Mouse (Mus musculus) lung, embryonic 16.5 days (tissue): ENCODE measurements at regions not wholly inside any gene's neighbourhood (a gene's known extent, or its start where the extent isn't known, plus 50 kb on each side); places are given as distances from the start of the nearest gene placed in this dataset.

Experiments used
- ATAC-seq: fragments of 200-750 bp; cut with Nextera tagmentation; 2 replicates; pipeline ENCODE4 v1.8.0; 2017; ENCODE audit warnings: low read depth, mild to moderate bottlenecking, moderate library complexity
- H3K27ac ChIP-seq: fragments of 300-500 bp; sonication (generic); 2 replicates; pipeline ENCODE4 v1.5.1; 2014; ENCODE audit warnings: mild to moderate bottlenecking, control low read depth, low read length
- H3K27me3 ChIP-seq: fragments of 300-500 bp; sonication (generic); 2 replicates; pipeline ENCODE4 v1.6.1; 2014; ENCODE audit warnings: low read depth, low read length, mixed read lengths; ENCODE audit not compliant: control insufficient read depth, insufficient read depth
- H3K36me3 ChIP-seq: fragments of 300-500 bp; sonication (generic); 2 replicates; pipeline ENCODE4 v1.6.1; 2014; ENCODE audit warnings: low read length; ENCODE audit not compliant: control insufficient read depth, insufficient read depth
- H3K4me1 ChIP-seq: fragments of 300-500 bp; sonication (generic); replicated peaks from 2 replicates; pipeline ENCODE4 v1.6.1; 2014; ENCODE audit warnings: low read length, mixed read lengths; ENCODE audit not compliant: control insufficient read depth, insufficient read depth
- H3K4me2 ChIP-seq: fragments of 300-500 bp; sonication (generic); 2 replicates; pipeline ENCODE4 v1.6.1; 2014; ENCODE audit warnings: low read depth, low read length, control low read depth
- H3K4me3 ChIP-seq: fragments of 300-500 bp; sonication (generic); 2 replicates; pipeline ENCODE4 v1.5.1; 2014; ENCODE audit warnings: mild to moderate bottlenecking, low read length, control low read depth
- H3K9ac ChIP-seq: fragments of 300-500 bp; sonication (generic); 2 replicates; pipeline ENCODE4 v1.6.1; 2014; ENCODE audit warnings: low read length, control low read depth
- H3K9me3 ChIP-seq: fragments of 300-500 bp; sonication (generic); 2 replicates; pipeline ENCODE4 v1.6.1; 2016; ENCODE audit warnings: low read length; ENCODE audit not compliant: control insufficient read depth
- WGBS: fragments of 180-500 bp; shearing (Covaris S2); extraction: QIAGEN DNeasy Blood & Tissue Kit; methylation state at CpG from one replicate; pipeline ENCODE4 v1.1.7; 2014; 5-methylcytosine and 5-hydroxymethylcytosine counted together

GRCm38 (mm10) chr12:113358077-113358476 lies 131.2 kb upstream of the Adam6b start:
- Histone ChIP-seq H3K9ac (no peak overlapping the region), H3K4me3 (no peak overlapping the region), H3K9me3 (no peaks in the 10 kb centered on the region), H3K27ac (no peak overlapping the region), H3K4me1 (no peaks in the 10 kb centered on the region), H3K27me3 (no peaks in the 10 kb centered on the region), H3K36me3 (no peaks in the 10 kb centered on the region), H3K4me2 (no peak overlapping the region)
- ATAC-seq: no peak
- WGBS: 71% methylated on average over 5 of the region's 5 CpGs

- 79% methylated on average over 7 of the region's 7 CpGs for WGBS
- Histone ChIP-seq H3K4me3 (no peak overlapping the region), H3K9ac (no peak overlapping the region), H3K4me1 (no peaks in the 10 kb centered on the region), H3K27me3 (no peaks in the 10 kb centered on the region), H3K27ac (no peak overlapping the region), H3K36me3 (no peaks in the 10 kb centered on the region), H3K4me2 (no peak overlapping the region), H3K9me3 (no peaks in the 10 kb centered on the region)
- ATAC-seq: no peak
Measured at GRCm38 (mm10) chr12:113360032-113360431, 129.3 kb upstream of the Adam6b start.

- H3K27ac ChIP-seq: no peak overlapping the region
- H3K4me1 ChIP-seq: no peaks in the 10 kb centered on the region
- H3K27me3 ChIP-seq: no peaks in the 10 kb centered on the region
- H3K36me3 ChIP-seq: no peaks in the 10 kb centered on the region
- no peak for ATAC-seq
- 59% methylated on average over 2 of the region's 2 CpGs for WGBS
- H3K4me3 ChIP-seq: no peak overlapping the region
- H3K4me2 ChIP-seq: no peak overlapping the region
- H3K9ac ChIP-seq: no peak overlapping the region
- no peaks in the 10 kb centered on the region for H3K9me3 ChIP-seq
Measured at GRCm38 (mm10) chr12:113362409-113363038, 126.8 kb upstream of the Adam6b start.

GRCm38 (mm10) chr12:113364023-113364422 lies 125.3 kb upstream of the Adam6b start:
- no peak for ATAC-seq
- Histone ChIP-seq H3K9ac (no peak overlapping the region), H3K27me3 (no peaks in the 10 kb centered on the region), H3K4me1 (no peaks in the 10 kb centered on the region), H3K9me3 (no peaks in the 10 kb centered on the region), H3K36me3 (no peaks in the 10 kb centered on the region), H3K4me3 (no peak overlapping the region), H3K27ac (no peak overlapping the region), H3K4me2 (no peak overlapping the region)

- no peaks in the 10 kb centered on the region for H3K27me3 ChIP-seq
- no peak overlapping the region for H3K4me3 ChIP-seq
- H3K4me1 ChIP-seq: no peaks in the 10 kb centered on the region
- ATAC-seq: no peak
- no peak overlapping the region for H3K4me2 ChIP-seq
- H3K27ac ChIP-seq: no peak overlapping the region
- no peak overlapping the region for H3K9ac ChIP-seq
- H3K36me3 ChIP-seq: no peaks in the 10 kb centered on the region
- no peaks in the 10 kb centered on the region for H3K9me3 ChIP-seq
Measured at GRCm38 (mm10) chr12:113364437-113364836, 124.9 kb upstream of the Adam6b start.

- no peak overlapping the region for H3K9ac ChIP-seq
Measured at GRCm38 (mm10) chr12:113365783-113366182, 123.5 kb upstream of the Adam6b start.

GRCm38 (mm10) chr12:113366394-113366793 lies 122.9 kb upstream of the Adam6b start:
- H3K9ac ChIP-seq: no peak overlapping the region
- WGBS: 58% methylated on average over 1 of the region's 1 CpGs
- ATAC-seq: no peak
- no peak overlapping the region for H3K27ac ChIP-seq
- H3K4me2 ChIP-seq: no peak overlapping the region
- no peaks in the 10 kb centered on the region for H3K36me3 ChIP-seq
- no peaks in the 10 kb centered on the region for H3K27me3 ChIP-seq
- no peak overlapping the region for H3K4me3 ChIP-seq
- no peaks in the 10 kb centered on the region for H3K4me1 ChIP-seq
- no peaks in the 10 kb centered on the region for H3K9me3 ChIP-seq

More at GRCm38 (mm10) chr12:113365783-113366182, 123.5 kb upstream of the Adam6b start:
- H3K4me3 ChIP-seq: no peak overlapping the region
- 49% methylated on average over 2 of the region's 2 CpGs for WGBS
- no peak overlapping the region for H3K4me2 ChIP-seq
- no peak for ATAC-seq
- H3K4me1 ChIP-seq: no peaks in the 10 kb centered on the region
- no peaks in the 10 kb centered on the region for H3K36me3 ChIP-seq
- no peak overlapping the region for H3K27ac ChIP-seq
- no peaks in the 10 kb centered on the region for H3K27me3 ChIP-seq
- H3K9me3 ChIP-seq: no peaks in the 10 kb centered on the region

- Histone ChIP-seq H3K27ac (no peak overlapping the region), H3K36me3 (no peaks in the 10 kb centered on the region), H3K4me3 (no peak overlapping the region), H3K4me1 (no peaks in the 10 kb centered on the region), H3K27me3 (no peaks in the 10 kb centered on the region), H3K4me2 (no peak overlapping the region), H3K9me3 (no peaks in the 10 kb centered on the region), H3K9ac (no peak overlapping the region)
- no peak for ATAC-seq
Measured at GRCm38 (mm10) chr12:113401578-113402113, 87.7 kb upstream of the Adam6b start.

GRCm38 (mm10) chr12:113402823-113403222 lies 86.5 kb upstream of the Adam6b start:
- Histone ChIP-seq H3K36me3 (no peaks in the 10 kb centered on the region), H3K27ac (no peak overlapping the region), H3K9ac (no peak overlapping the region), H3K9me3 (no peaks in the 10 kb centered on the region), H3K27me3 (no peaks in the 10 kb centered on the region), H3K4me2 (no peak overlapping the region), H3K4me1 (no peaks in the 10 kb centered on the region), H3K4me3 (no peak overlapping the region)
- ATAC-seq: no peak
- WGBS: 40% methylated on average over 2 of the region's 2 CpGs

- H3K9me3 ChIP-seq: no peaks in the 10 kb centered on the region
- no peak overlapping the region for H3K9ac ChIP-seq
- no peaks in the 10 kb centered on the region for H3K27me3 ChIP-seq
- whole genome bisulfite sequencing: 82% methylated on average over 5 of the region's 5 CpGs
- no peaks in the 10 kb centered on the region for H3K4me1 ChIP-seq
- H3K27ac ChIP-seq: no peak overlapping the region
- ATAC-seq: no peak
- no peaks in the 10 kb centered on the region for H3K36me3 ChIP-seq
- no peak overlapping the region for H3K4me3 ChIP-seq
- H3K4me2 ChIP-seq: no peak overlapping the region
Measured at GRCm38 (mm10) chr12:113411113-113411512, 78.2 kb upstream of the Adam6b start.
